Mouse (Mus musculus) gastrocnemius, postnatal 25 days (tissue): Measurements from ENCODE around the gene Tmem259. TPM values are rescaled to one million over a fixed set of nuclear protein-coding genes. Genes with fewer than 3 reads are reported as not detected.

Experiments used
- total RNA-seq, 2 experiments: library from RNA; stranded (reverse); gene quantifications; 1 replicate in 1 of 2; 2 replicates in 1 of 2; pipeline ENCODE4 v1.2.3; 2021

Tmem259 gene
- total RNA-seq, 2 experiments from 2014 or later = 70.1 to 80.6 TPM

Other genes starting within 250 kb of the Tmem259 start
- gene Polrmt, start 237.7 kb downstream of the Tmem259 start, total RNA-seq = 10 to 100 TPM; 26.7 to 27.2 TPM
- not detected for gene Fgf22, start 229.3 kb downstream of the Tmem259 start, total RNA-seq
- gene Rnf126, start 217.4 kb downstream of the Tmem259 start, total RNA-seq = 10 to 100 TPM; 27.4 to 33.4 TPM
- 1 to 10 TPM; 2.0 to 2.1 TPM for gene Fstl3, start 207.1 kb downstream of the Tmem259 start, total RNA-seq
- gene Prss57, start 193.4 kb downstream of the Tmem259 start, total RNA-seq = not detected
- 10 to 100 TPM; 23.6 to 24.8 TPM for gene Palm, start 190.8 kb downstream of the Tmem259 start, total RNA-seq
- gene Misp, start 163.3 kb downstream of the Tmem259 start, total RNA-seq = under 1 TPM in 1 of 2 experiments, not detected in 1; 0.40 TPM
- gene Ptbp1, start 129.9 kb downstream of the Tmem259 start, total RNA-seq = 10 to 100 TPM; 26.8 to 27.1 TPM
- under 1 TPM in 1 of 2 experiments, not detected in 1; 0.35 TPM for gene Prtn3, start 109.9 kb downstream of the Tmem259 start, total RNA-seq
- gene Plppr3, start 109.7 kb downstream of the Tmem259 start, total RNA-seq = under 1 TPM; 0.13 to 0.27 TPM
- not detected for gene Elane, start 98.1 kb downstream of the Tmem259 start, total RNA-seq
- 100 to 1,000 TPM in 1 of 2 experiments, 10 to 100 TPM in 1; 12.5 to 381 TPM for gene Cfd, start 93.5 kb downstream of the Tmem259 start, total RNA-seq
- gene Med16, start 75.4 kb downstream of the Tmem259 start, total RNA-seq = 10 to 100 TPM; 29.2 to 34.4 TPM
- not detected for gene Gm26602, start 73.5 kb downstream of the Tmem259 start, total RNA-seq
- gene Kiss1r, start 67.4 kb downstream of the Tmem259 start, total RNA-seq = under 1 TPM; 0.18 to 0.29 TPM
- gene R3hdm4, start 63.1 kb downstream of the Tmem259 start, total RNA-seq = 100 to 1,000 TPM; 103 to 113 TPM
- gene Arid3a, start 57.3 kb downstream of the Tmem259 start, total RNA-seq = 1 to 10 TPM; 2.4 to 2.8 TPM
- gene Wdr18, start 24.2 kb downstream of the Tmem259 start, total RNA-seq = 10 to 100 TPM; 16.4 to 18.0 TPM
- gene Grin3b, start 13.6 kb downstream of the Tmem259 start, total RNA-seq = not detected
- gene Cnn2, start 4.3 kb upstream of the Tmem259 start, total RNA-seq = 1 to 10 TPM; 8.5 to 9.4 TPM
- gene Abca7, start 12.2 kb upstream of the Tmem259 start, total RNA-seq = 1 to 10 TPM; 4.9 to 5.7 TPM
- 1 to 10 TPM; 1.0 to 2.1 TPM for gene Arhgap45, start 32.3 kb upstream of the Tmem259 start, total RNA-seq
- gene Polr2e, start 55.5 kb upstream of the Tmem259 start, total RNA-seq = 10 to 100 TPM; 43.2 to 45.5 TPM
- 100 to 1,000 TPM; 527 to 618 TPM for gene Gpx4, start 62.8 kb upstream of the Tmem259 start, total RNA-seq
- 1 to 10 TPM; 5.6 to 6.7 TPM for gene Sbno2, start 121.2 kb upstream of the Tmem259 start, total RNA-seq
- 100 to 1,000 TPM in 1 of 2 experiments, 10 to 100 TPM in 1; 99.8 to 120 TPM for gene Stk11, start 131.5 kb upstream of the Tmem259 start, total RNA-seq
- gene Atp5d, start 154.3 kb upstream of the Tmem259 start, total RNA-seq = 100 to 1,000 TPM; 634 to 665 TPM
- 1 to 10 TPM; 1.2 to 1.6 TPM for gene Cbarp, start 156.5 kb upstream of the Tmem259 start, total RNA-seq
- gene Midn, start 163.9 kb upstream of the Tmem259 start, total RNA-seq = 10 to 100 TPM; 33.7 to 34.8 TPM
- gene Cirbp, start 181.7 kb upstream of the Tmem259 start, total RNA-seq = 10 to 100 TPM; 17.3 to 21.4 TPM
- 1 to 10 TPM; 5.1 to 5.9 TPM for gene 1600002K03Rik, start 188.6 kb upstream of the Tmem259 start, total RNA-seq
- gene Efna2, start 195.2 kb upstream of the Tmem259 start, total RNA-seq = under 1 TPM; 0.26 to 0.54 TPM
- 10 to 100 TPM; 14.5 to 14.8 TPM for gene Mum1, start 242.1 kb upstream of the Tmem259 start, total RNA-seq